Mouse (Mus musculus): ENCODE measurements around the gene Espnl. TPM values are rescaled to one million over a fixed set of nuclear protein-coding genes. Genes with fewer than 3 reads are reported as not detected.

Gene Espnl
- polyA plus RNA-seq, 1 experiment from 2014 or later, result not detected

- Histone ChIP-seq H3K9me3 (no peaks in the 10 kb centered on the region), H3K4me2 (peak overlapping the region; percentile 79), H3K4me3 (peak overlapping the region; percentile 86), H3K9ac (peak overlapping the region; percentile 83), H3K36me3 (peaks cover 12% of the 10 kb centered on the region; the same call in 1 of the 2 replicates), H3K27ac (no peak overlapping the region), H3K27me3 (no peaks in the 10 kb centered on the region), H3K4me1 (peaks cover 8% of the 10 kb centered on the region)
- no peak for ATAC-seq (ENCODE audit: insufficient number of reproducible peaks, insufficient read depth, low FRiP score, low TSS enrichment, low read depth)
- WGBS, result 76% methylated on average over 13 of the region's 13 CpGs
Measured at GRCm38 (mm10) chr1:91299026-91299706, 22.7 kb upstream of the Espnl start.

GRCm38 (mm10) chr1:91299707-91300426, 22.0 kb upstream of the Espnl start:
- no peaks in the 10 kb centered on the region for H3K27me3 ChIP-seq
- H3K36me3 ChIP-seq, result peaks cover 12% of the 10 kb centered on the region
- H3K4me1 ChIP-seq, result peaks cover 8% of the 10 kb centered on the region
- H3K9ac ChIP-seq, result no peak overlapping the region
- 0 out of 2 replicates have a peak overlapping the region, but pooled peaks have one; percentile 79 for H3K4me2 ChIP-seq
- H3K4me3 ChIP-seq, result no peak overlapping the region
- no peak overlapping the region for H3K27ac ChIP-seq
- no peaks in the 10 kb centered on the region for H3K9me3 ChIP-seq
- 78% methylated on average over 5 of the region's 5 CpGs for WGBS
- no peak for ATAC-seq (ENCODE audit: insufficient number of reproducible peaks, insufficient read depth, low FRiP score, low TSS enrichment, low read depth)

DNA sequence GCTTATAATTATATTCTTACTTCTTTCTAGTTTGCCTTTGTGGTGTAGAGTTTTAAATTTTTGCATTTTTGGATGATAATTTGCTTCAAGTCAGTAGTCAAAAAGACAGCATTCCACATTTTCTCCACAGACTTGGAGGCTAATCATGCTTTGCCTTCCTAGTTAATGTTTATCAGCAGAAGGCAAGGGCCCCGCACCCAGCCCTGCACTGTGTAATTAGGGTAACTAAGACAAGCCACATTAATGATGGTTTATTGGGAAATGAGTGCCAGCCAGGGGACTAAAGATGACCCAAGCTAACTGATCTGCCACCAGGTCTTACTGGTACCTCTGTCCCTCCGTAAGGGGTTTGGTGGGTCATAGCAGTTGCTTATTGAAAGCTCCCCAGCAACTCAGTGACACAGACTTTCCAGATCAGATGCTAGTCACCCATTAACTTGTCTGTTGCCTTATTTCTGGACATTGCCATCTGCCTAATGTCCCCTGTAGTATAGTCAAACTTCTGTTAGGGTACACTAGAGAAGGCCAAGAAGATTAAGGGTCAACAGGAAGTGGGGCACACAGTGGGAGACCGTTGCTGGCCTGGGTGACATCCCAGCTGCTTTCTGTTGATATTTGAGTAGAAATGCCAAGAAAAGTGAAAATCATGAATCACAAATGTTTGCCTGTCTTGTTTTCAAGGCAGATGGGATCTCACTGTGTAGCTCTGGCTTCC, 20.5 kb upstream of the Espnl start:
- Histone ChIP-seq H3K9me3 (no peaks in the 10 kb centered on the region), H3K36me3 (peaks cover 25% of the 10 kb centered on the region), H3K4me3 (no peak overlapping the region), H3K4me1 (peaks cover 8% of the 10 kb centered on the region), H3K9ac (no peak overlapping the region), H3K4me2 (no peak overlapping the region), H3K27ac (no peak overlapping the region), H3K27me3 (no peaks in the 10 kb centered on the region)
- WGBS, result 83% methylated on average over 3 of the region's 3 CpGs
- ATAC-seq (ENCODE audit: insufficient number of reproducible peaks, insufficient read depth, low FRiP score, low TSS enrichment, low read depth), result no peak

DNA sequence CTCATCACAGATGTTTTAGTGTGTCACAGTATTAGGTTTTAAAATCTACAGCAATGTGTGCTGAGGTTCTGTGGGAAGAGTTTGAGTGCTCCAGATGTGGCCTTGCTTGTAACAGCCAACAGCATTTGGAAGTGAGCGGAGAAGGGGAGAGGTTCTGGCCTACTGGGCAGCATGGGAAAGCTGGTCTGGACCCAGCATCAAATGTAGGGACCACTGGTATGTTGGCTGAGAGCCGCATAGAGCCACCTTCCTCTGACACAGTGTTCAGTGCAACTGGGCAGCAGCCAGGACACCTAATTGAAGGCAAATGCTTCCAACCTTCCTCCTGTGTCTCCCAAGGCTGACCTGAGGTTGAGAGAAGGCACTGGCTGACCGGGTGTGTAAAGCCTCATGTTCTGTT, 19.9 kb upstream of the Espnl start:
- no peak for ATAC-seq (ENCODE audit: insufficient number of reproducible peaks, insufficient read depth, low FRiP score, low TSS enrichment, low read depth)
- Histone ChIP-seq H3K36me3 (peaks cover 30% of the 10 kb centered on the region), H3K4me1 (peaks cover 8% of the 10 kb centered on the region), H3K27ac (no peak overlapping the region), H3K27me3 (no peaks in the 10 kb centered on the region), H3K4me2 (no peak overlapping the region), H3K4me3 (no peak overlapping the region), H3K9me3 (no peaks in the 10 kb centered on the region), H3K9ac (no peak overlapping the region)
- WGBS, result 92% methylated on average over 3 of the region's 3 CpGs

DNA sequence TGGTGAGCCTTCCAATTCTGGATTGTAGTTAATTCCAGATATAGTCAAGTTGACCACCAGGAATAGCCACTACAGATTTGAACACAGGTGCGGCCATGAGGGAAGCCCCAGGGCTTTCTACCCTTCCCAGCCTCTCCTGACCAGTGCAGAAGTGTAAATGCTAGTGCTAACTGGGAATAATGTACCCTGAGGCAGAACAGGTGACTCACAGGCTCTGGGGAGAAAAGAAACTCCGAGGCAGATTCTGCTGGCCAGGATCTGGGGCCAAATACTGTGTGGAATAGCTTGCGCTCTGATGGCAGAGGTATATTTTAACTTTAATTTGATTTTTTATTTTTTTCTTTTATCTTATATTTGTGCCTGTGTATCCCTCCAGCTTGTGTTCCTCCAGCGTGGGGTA, 17.3 kb upstream of the Espnl start:
- no peak overlapping the region for H3K27ac ChIP-seq
- no peak for ATAC-seq (ENCODE audit: insufficient number of reproducible peaks, insufficient read depth, low FRiP score, low TSS enrichment, low read depth)
- WGBS, result 82% methylated on average over 4 of the region's 4 CpGs
- H3K4me1 ChIP-seq, result no peaks in the 10 kb centered on the region
- peaks cover 52% of the 10 kb centered on the region for H3K36me3 ChIP-seq
- no peaks in the 10 kb centered on the region for H3K27me3 ChIP-seq
- no peak overlapping the region for H3K9ac ChIP-seq
- no peak overlapping the region for H3K4me2 ChIP-seq
- H3K4me3 ChIP-seq, result no peak overlapping the region
- H3K9me3 ChIP-seq, result no peaks in the 10 kb centered on the region

DNA sequence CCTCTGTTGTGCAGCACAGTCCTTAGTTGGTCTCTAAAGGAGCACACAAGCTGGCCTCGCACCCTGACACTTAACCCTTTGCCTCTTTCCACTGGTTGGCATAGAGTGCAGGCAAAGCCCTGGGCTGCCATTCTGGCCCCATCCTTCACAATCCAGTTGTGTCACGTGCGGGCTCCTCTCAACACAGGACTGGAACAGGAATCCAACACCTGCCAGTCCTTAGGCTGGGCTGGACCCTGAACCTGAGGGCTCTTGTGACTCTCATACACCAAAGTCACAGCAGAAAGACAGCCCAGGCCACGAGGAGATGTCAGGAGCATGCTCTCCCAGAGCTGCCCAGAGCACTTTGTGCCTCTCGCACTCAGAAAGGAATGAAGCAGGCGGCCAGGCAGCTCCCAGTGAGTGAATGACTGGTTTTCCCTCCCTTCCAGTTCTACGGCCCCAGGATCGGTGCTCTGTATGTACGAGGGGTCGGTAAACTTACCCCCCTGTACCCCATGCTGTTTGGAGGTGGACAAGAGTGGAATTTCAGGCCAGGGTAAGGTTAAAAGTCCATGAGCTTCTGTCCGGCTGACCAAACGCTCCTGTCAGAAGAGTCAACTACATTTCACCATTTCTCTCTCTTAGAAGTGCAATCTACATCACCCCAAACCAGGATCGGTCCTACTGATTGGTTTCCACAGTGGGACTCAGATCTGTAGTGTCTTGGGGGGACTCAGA, 12.3 kb upstream of the Espnl start:
- Histone ChIP-seq H3K4me2 (no peak overlapping the region), H3K36me3 (peaks cover 61% of the 10 kb centered on the region), H3K27me3 (no peaks in the 10 kb centered on the region), H3K4me3 (no peak overlapping the region), H3K4me1 (peaks cover 9% of the 10 kb centered on the region; the same call in 1 of the 2 replicates), H3K27ac (no peak overlapping the region), H3K9ac (no peak overlapping the region), H3K9me3 (no peaks in the 10 kb centered on the region)
- ATAC-seq (ENCODE audit: insufficient number of reproducible peaks, insufficient read depth, low FRiP score, low TSS enrichment, low read depth), result no peak
- 92% methylated on average over 13 of the region's 13 CpGs for WGBS

DNA sequence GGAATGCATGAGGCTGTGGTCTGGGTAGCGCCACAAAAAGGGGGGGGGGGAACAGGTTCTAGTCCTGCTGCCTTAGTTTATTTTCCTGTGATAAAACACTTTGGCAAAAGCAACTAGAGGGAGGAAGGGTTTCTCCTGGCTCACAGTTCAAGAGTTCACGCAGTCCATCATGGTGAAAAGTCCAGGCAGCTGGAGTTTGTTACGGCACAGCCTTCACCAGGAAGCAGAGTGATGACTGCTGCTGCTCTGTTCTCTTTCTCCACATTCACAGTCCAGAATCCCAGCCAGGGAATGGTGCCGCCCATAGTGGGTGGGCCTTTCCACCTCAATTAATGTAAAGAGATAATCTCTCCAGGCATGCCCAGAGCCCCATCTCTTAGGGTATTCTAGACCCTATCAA, 9.6 kb upstream of the Espnl start:
- H3K9ac ChIP-seq, result no peak overlapping the region
- H3K4me1 ChIP-seq, result peaks cover 14% of the 10 kb centered on the region
- no peaks in the 10 kb centered on the region for H3K9me3 ChIP-seq
- no peak overlapping the region for H3K27ac ChIP-seq
- H3K36me3 ChIP-seq, result peaks cover 41% of the 10 kb centered on the region
- WGBS, result 85% methylated on average over 4 of the region's 4 CpGs
- no peak for ATAC-seq (ENCODE audit: insufficient number of reproducible peaks, insufficient read depth, low FRiP score, low TSS enrichment, low read depth)
- no peak overlapping the region for H3K4me2 ChIP-seq
- no peak overlapping the region for H3K4me3 ChIP-seq
- H3K27me3 ChIP-seq, result no peaks in the 10 kb centered on the region

DNA sequence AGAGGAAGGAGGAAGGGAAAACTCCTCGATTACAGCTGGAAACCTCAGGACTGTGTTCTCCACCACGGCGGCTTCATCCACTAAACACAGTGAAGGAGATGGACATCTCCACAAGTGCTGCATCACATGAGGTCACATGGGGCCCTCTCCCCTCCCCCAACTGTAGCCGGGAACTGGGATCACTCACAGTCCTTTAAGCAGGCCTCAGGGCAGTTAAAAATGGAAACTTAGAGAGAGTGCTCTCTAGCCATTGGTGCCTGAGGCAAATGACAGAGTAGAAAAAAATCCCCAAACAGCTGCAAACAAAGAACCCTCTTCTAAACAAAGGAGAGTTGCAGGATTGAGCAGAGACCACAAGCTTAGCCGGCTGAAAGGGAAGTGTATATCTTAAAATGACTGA, 8.6 kb upstream of the Espnl start:
- Histone ChIP-seq H3K36me3 (peaks cover 35% of the 10 kb centered on the region), H3K9ac (0 out of 2 replicates have a peak overlapping the region, but pooled peaks have one; percentile 3), H3K9me3 (no peaks in the 10 kb centered on the region), H3K4me3 (no peak overlapping the region), H3K4me2 (no peak overlapping the region), H3K4me1 (peaks cover 14% of the 10 kb centered on the region), H3K27ac (peak overlapping the region; percentile 52), H3K27me3 (no peaks in the 10 kb centered on the region)
- no peak for ATAC-seq (ENCODE audit: insufficient number of reproducible peaks, insufficient read depth, low FRiP score, low TSS enrichment, low read depth)
- 20% methylated on average over 5 of the region's 5 CpGs for WGBS

DNA sequence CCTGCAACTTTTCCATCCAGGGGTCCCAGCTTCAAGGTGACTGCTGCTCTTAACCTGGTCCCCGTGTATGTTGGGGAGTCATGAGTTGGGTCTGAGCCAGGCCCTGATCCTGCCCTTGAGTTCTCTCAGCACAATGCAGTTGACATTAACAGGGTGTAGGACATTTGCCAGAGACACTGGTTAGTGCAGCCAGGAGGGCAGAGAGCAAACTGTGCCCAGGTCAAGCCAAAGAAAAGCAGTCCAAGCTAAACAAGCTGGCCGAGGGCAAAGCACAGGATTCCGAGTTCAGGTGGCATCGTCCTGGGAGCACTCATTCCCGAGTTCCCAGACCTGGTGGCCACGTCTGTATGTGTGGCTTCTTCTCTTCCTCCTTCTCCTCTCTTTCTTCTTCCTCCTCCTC, 4.2 kb upstream of the Espnl start:
- no peak overlapping the region for H3K4me3 ChIP-seq
- H3K36me3 ChIP-seq, result no peaks in the 10 kb centered on the region; the same call in 1 of the 2 replicates
- ATAC-seq (ENCODE audit: insufficient number of reproducible peaks, insufficient read depth, low FRiP score, low TSS enrichment, low read depth), result no peak
- no peaks in the 10 kb centered on the region for H3K9me3 ChIP-seq
- H3K4me2 ChIP-seq, result no peak overlapping the region
- no peak overlapping the region for H3K9ac ChIP-seq
- peaks cover 22% of the 10 kb centered on the region for H3K4me1 ChIP-seq
- WGBS, result 80% methylated on average over 6 of the region's 6 CpGs
- no peaks in the 10 kb centered on the region for H3K27me3 ChIP-seq
- no peak overlapping the region for H3K27ac ChIP-seq

GRCm38 (mm10) chr1:91324646-91325045, 2.8 kb downstream of the Espnl start:
- no peaks in the 10 kb centered on the region for H3K27me3 ChIP-seq
- no peak overlapping the region for H3K9ac ChIP-seq
- 54% methylated on average over 2 of the region's 2 CpGs for whole genome bisulfite sequencing
- H3K4me2 ChIP-seq, result no peak overlapping the region
- H3K9me3 ChIP-seq, result no peaks in the 10 kb centered on the region
- H3K27ac ChIP-seq, result no peak overlapping the region
- H3K4me3 ChIP-seq, result no peak overlapping the region
- ATAC-seq (ENCODE audit: insufficient number of reproducible peaks, insufficient read depth, low FRiP score, low TSS enrichment, low read depth), result no peak
- H3K36me3 ChIP-seq, result no peaks in the 10 kb centered on the region
- H3K4me1 ChIP-seq, result peaks cover 19% of the 10 kb centered on the region

DNA sequence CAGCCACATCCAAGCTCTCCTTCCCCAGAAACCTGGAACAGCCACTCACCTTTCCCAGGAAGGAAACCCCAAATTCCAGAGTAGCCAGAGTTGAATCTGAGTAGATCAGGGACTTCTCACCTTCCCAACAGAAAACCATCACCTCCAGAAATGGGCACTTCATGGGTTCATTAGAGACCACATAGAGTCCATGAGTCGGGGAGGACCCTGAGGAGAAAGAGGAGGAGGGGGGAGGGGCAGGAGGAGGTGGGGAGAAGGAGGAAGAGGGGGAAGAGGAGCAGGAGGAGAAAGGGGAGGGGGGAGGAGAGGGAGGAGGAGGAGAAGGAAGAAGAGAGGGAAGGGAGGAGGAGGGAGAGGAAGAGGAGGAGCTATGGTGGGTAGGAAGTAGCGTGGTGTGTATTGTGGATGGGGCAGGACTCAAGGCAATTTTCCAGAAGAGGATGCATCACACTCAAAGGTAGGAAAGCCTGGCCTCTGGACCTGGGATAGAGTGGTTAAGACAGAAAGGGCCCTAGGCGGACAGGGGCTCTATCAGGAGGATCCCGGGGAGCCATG, 3.7 kb downstream of the Espnl start:
- no peaks in the 10 kb centered on the region for H3K27me3 ChIP-seq
- H3K9me3 ChIP-seq, result no peaks in the 10 kb centered on the region

More for the DNA sequence above, 3.7 kb downstream of the Espnl start:
- Histone ChIP-seq H3K27ac (no peak overlapping the region), H3K9ac (no peak overlapping the region), H3K4me1 (peaks cover 19% of the 10 kb centered on the region), H3K4me3 (no peak overlapping the region), H3K36me3 (no peaks in the 10 kb centered on the region), H3K4me2 (no peak overlapping the region)
- no peak for ATAC-seq (ENCODE audit: insufficient number of reproducible peaks, insufficient read depth, low FRiP score, low TSS enrichment, low read depth)
- 68% methylated on average over 4 of the region's 4 CpGs for WGBS
